Comparison of ENCODE assay signal across 8 mouse cellular contexts in genomic region chr16:27457273-27457672, GRCm38 (mm10).
A peak's percentile ranks its signal among the peaks of the same experiment; 100 is the strongest.
DNase-seq lines count a peak whose midpoint lies in the region; TF ChIP-seq lines count a peak whose summit lies in the region.

No protein-coding gene starts in this region.

- H3K36me3 ChIP-seq in hindbrain, embryonic 10.5 days, result no peaks in the 10 kb centered on the region

- TF ChIP-seq POLR2A in bone marrow, adult 2 months (IDR thresholded peaks at IDR 0.05; ENCODE audit: borderline replicate concordance, control insufficient read depth, low read depth, low read length), result no peak
- no peak for TF ChIP-seq POLR2A in embryonic fibroblast, embryonic 13.5 days (IDR thresholded peaks at IDR 0.05; ENCODE audit: low read depth, low read length)

- WGBS in bone marrow, adult 2 months, result 19% methylated on average over 4 of the region's 4 CpGs
- 18% methylated on average over 4 of the region's 4 CpGs for WGBS in hindbrain, embryonic 10.5 days

- TF ChIP-seq CTCF in bone marrow, adult 2 months (IDR thresholded peaks at IDR 0.05; ENCODE audit: control insufficient read depth, insufficient read depth, low read length), result peak; percentile 98
- peak; percentile 95 for TF ChIP-seq CTCF in embryonic fibroblast, embryonic 13.5 days (IDR thresholded peaks at IDR 0.05; ENCODE audit: borderline replicate concordance, insufficient read depth, low read length)

- peak; percentile 71 for DNase-seq in ES-CJ7 (ENCODE audit: low read depth, low spot score)
- DNase-seq in hindbrain, embryonic 10.5 days (ENCODE audit: low spot score), result peak; percentile 74
- peak; percentile 79 to 83 for DNase-seq in layer of hippocampus, postnatal 14 days (ENCODE audit: low spot score in 2 of 2)
- peak; percentile 59 to 78 for DNase-seq in lung, postnatal 4 days
- peak; percentile 72 for DNase-seq in right cerebral cortex, adult 18-20 months
- peak; percentile 49 for DNase-seq in urinary bladder, postnatal 10 days (ENCODE audit: low spot score)

- no peak overlapping the region for H3K27ac ChIP-seq in bone marrow, adult 2 months (ENCODE audit: control insufficient read depth, insufficient read depth, low read depth, low read length, poor library complexity)
- no peak overlapping the region for H3K27ac ChIP-seq in embryonic fibroblast, embryonic 13.5 days (ENCODE audit: insufficient read depth, low read length)
- H3K27ac ChIP-seq in hindbrain, embryonic 10.5 days, result no peak overlapping the region

- H3K4me1 ChIP-seq in bone marrow, adult 2 months (ENCODE audit: control insufficient read depth, insufficient read depth, low read length), result no peaks in the 10 kb centered on the region
- no peaks in the 10 kb centered on the region for H3K4me1 ChIP-seq in embryonic fibroblast, embryonic 13.5 days (ENCODE audit: control insufficient read depth, insufficient read depth, low read length)
- no peaks in the 10 kb centered on the region for H3K4me1 ChIP-seq in hindbrain, embryonic 10.5 days (replicated peaks)

- H3K4me3 ChIP-seq in bone marrow, adult 2 months (replicated peaks; ENCODE audit: control insufficient read depth, low read depth, low read length), result no peak overlapping the region
- H3K4me3 ChIP-seq in embryonic fibroblast, embryonic 13.5 days (ENCODE audit: insufficient read depth, low read length), result no peak overlapping the region
- no peak overlapping the region for H3K4me3 ChIP-seq in hindbrain, embryonic 10.5 days

- H3K9me3 ChIP-seq in hindbrain, embryonic 10.5 days, result no peaks in the 10 kb centered on the region

- H3K27me3 ChIP-seq in hindbrain, embryonic 10.5 days (ENCODE audit: insufficient read depth, poor library complexity, severe bottlenecking), result no peaks in the 10 kb centered on the region
